Mouse (Mus musculus) megakaryocyte, embryonic 14.5 days (primary cell): Measurements from ENCODE around the gene Vamp2.

Experiments
- FLI1 ChIP-seq: IDR thresholded peaks from 2 replicates; pipeline ENCODE4 v1.6.1; 2012; ENCODE audit warnings: low read length, inconsistent platforms, mixed read lengths
- GATA1 ChIP-seq: IDR thresholded peaks from 3 replicates; pipeline ENCODE4 v1.6.1; 2012; ENCODE audit warnings: mixed read lengths, low read length, inconsistent platforms, borderline replicate concordance

GRCm38 (mm10) chr11:69103121-69103520 lies 14.8 kb downstream of the Vamp2 start:
- TF ChIP-seq GATA1 (no peak), FLI1 (no peak)
